Mouse (Mus musculus) cerebellum, adult 2 months (tissue): ENCODE data around the gene 4930402H24Rik.

Experiments used
- CTCF ChIP-seq: fragments of 200-500 bp; IDR thresholded peaks from 2 replicates; pipeline ENCODE4 v1.5.1; 2011; ENCODE audit warnings: low read depth, mild to moderate bottlenecking, control low read depth, low read length, moderate library complexity, borderline replicate concordance; ENCODE audit not compliant: insufficient read depth
- POLR2A ChIP-seq: fragments of 200-500 bp; IDR thresholded peaks from 2 replicates; pipeline ENCODE4 v1.6.1; 2011; ENCODE audit warnings: low read length, control low read depth, borderline replicate concordance; ENCODE audit not compliant: insufficient read depth

GRCm38 (mm10) chr2:130818838-130819647 lies 87.2 kb downstream of the 4930402H24Rik start:
- peak; percentile 59 for TF ChIP-seq CTCF
- no peak for TF ChIP-seq POLR2A
